Mouse (Mus musculus): ENCODE measurements at regions not wholly inside any gene's neighbourhood (a gene's known extent, or its start where the extent isn't known, plus 50 kb on each side); places are given as distances from the start of the nearest gene placed in this dataset. TPM values are rescaled to one million over a fixed set of nuclear protein-coding genes. Genes with fewer than 3 reads are reported as not detected.

DNA sequence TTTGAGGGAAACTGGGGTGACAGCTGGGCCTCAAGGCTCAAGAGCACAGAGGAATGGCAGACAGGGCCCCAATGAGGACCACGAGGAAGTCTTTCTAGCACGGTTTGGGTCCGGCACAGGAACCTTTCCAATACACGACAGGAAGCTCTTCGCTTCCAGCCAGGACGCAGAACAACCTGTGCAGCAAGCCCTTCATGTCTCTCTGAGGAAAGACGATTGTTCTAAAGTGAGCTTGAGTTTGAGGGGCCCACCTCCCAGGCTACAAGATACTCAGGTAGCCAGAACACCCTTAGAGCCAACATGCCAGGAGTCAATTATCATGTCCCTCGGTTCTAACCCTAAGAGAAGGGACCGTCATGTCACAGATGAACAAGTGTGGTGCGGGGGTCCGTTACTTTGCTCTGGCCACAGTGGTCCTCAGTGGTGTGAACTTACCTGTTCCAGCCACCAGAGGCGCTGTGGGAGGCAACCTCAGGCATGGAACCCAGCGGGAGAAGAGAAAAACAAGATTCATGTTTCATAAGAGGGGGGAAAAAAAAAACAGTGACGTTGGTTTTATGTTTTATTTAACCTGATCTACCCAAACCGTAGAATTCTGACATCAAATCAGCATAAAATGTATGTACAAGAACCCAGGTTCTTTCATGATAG, 51.6 kb upstream of the Dlk1 start:
- H3K9ac ChIP-seq (ENCODE audit: low read length): 0 out of 2 replicates have a peak overlapping the region, but pooled peaks have one; percentile 13
- H3K4me3 ChIP-seq (ENCODE audit: low read depth, low read length): no peak overlapping the region
- no peaks in the 10 kb centered on the region for H3K9me3 ChIP-seq (ENCODE audit: control insufficient read depth, low read length)
- H3K27ac ChIP-seq (ENCODE audit: low read depth): peak overlapping the region; percentile 91
- WGBS: 37% methylated on average over 15 of the region's 15 CpGs
- H3K4me2 ChIP-seq (ENCODE audit: low read length): no peak overlapping the region
- ATAC-seq (replicated peaks; ENCODE audit: low FRiP score, low TSS enrichment, low read depth) (no peak), DNase-seq (ENCODE audit: low spot score) (peak; percentile 52)
- H3K36me3 ChIP-seq (ENCODE audit: control insufficient read depth, insufficient read depth, low read length): no peaks in the 10 kb centered on the region
- H3K4me1 ChIP-seq (replicated peaks; ENCODE audit: control insufficient read depth, insufficient read depth, low read length): peaks cover 60% of the 10 kb centered on the region
- H3K27me3 ChIP-seq (replicated peaks; ENCODE audit: control insufficient read depth, insufficient read depth, low read length): no peaks in the 10 kb centered on the region

DNA sequence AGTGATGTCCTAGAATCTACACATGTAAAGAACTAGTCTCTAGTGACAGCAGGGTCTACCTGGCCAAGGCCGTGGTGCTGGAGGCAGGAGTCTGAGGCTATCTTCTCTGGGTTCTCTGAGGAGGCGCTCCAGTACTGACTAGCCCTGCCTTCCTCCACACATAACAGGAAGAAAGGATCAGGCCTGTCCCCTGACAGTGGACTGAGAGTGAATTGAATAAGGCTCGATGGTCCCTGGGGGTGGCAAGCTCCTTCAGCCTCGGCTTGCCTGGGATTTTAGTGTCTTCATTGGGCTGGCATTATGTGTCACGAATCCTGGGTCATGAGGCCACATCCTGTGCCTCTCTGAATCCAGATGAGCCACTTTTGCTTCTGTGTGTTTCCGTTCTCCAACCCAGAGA, 50.9 kb upstream of the Dlk1 start:
- H3K27ac ChIP-seq (ENCODE audit: low read depth): peak overlapping the region; percentile 91
- no peaks in the 10 kb centered on the region for H3K9me3 ChIP-seq (ENCODE audit: control insufficient read depth, low read length)
- H3K4me1 ChIP-seq (replicated peaks; ENCODE audit: control insufficient read depth, insufficient read depth, low read length): peaks cover 60% of the 10 kb centered on the region
- no peak overlapping the region for H3K4me2 ChIP-seq (ENCODE audit: low read length)
- H3K36me3 ChIP-seq (ENCODE audit: control insufficient read depth, insufficient read depth, low read length): no peaks in the 10 kb centered on the region
- 55% methylated on average over 6 of the region's 6 CpGs for WGBS
- peak; percentile 6; the same call in 1 of the 2 replicates for ATAC-seq (replicated peaks; ENCODE audit: low FRiP score, low TSS enrichment, low read depth)
- H3K4me3 ChIP-seq (ENCODE audit: low read depth, low read length): no peak overlapping the region
- no peaks in the 10 kb centered on the region for H3K27me3 ChIP-seq (replicated peaks; ENCODE audit: control insufficient read depth, insufficient read depth, low read length)
- DNase-seq (ENCODE audit: low spot score): no peak
- no peak overlapping the region for H3K9ac ChIP-seq (ENCODE audit: low read length)

DNA sequence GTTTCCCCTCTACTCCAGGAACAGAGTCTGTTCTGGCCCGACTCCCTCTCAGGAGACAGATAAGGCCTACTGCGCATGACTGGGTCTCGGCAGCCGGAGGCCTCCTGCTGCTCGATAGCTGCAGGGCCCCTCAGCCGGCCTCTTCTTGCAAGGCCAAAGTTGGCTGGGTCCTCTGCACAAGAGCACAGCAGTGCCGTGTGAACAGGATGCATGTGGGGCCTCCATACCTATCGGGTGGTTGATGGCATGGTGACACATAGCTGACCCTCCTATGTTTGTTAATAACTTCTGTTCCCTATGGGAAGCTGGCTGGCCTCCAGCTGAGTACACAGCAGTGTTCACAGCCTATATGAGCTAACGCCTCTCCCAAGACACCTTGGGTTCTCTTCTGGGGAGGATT, 50.4 kb upstream of the Dlk1 start:
- Histone ChIP-seq H3K4me2 (ENCODE audit: low read length) (no peak overlapping the region), H3K27me3 (replicated peaks; ENCODE audit: control insufficient read depth, insufficient read depth, low read length) (no peaks in the 10 kb centered on the region), H3K4me3 (ENCODE audit: low read depth, low read length) (no peak overlapping the region), H3K36me3 (ENCODE audit: control insufficient read depth, insufficient read depth, low read length) (no peaks in the 10 kb centered on the region), H3K4me1 (replicated peaks; ENCODE audit: control insufficient read depth, insufficient read depth, low read length) (peaks cover 58% of the 10 kb centered on the region), H3K9me3 (ENCODE audit: control insufficient read depth, low read length) (no peaks in the 10 kb centered on the region), H3K9ac (ENCODE audit: low read length) (no peak overlapping the region), H3K27ac (ENCODE audit: low read depth) (peak overlapping the region; percentile 91)
- peak; percentile 82 for DNase-seq (ENCODE audit: low spot score)
- 8% methylated on average over 9 of the region's 9 CpGs for WGBS
- peak; percentile 79 for ATAC-seq (replicated peaks; ENCODE audit: low FRiP score, low TSS enrichment, low read depth)

Small RNAs in the stretch of these regions (microRNA-seq; reads per million reads assigned to microRNA genes)
- not detected for gene Gm22234
- not detected for gene Gm25297
